ENCODE assay signal across 7 mouse cellular contexts in the genomic region with DNA sequence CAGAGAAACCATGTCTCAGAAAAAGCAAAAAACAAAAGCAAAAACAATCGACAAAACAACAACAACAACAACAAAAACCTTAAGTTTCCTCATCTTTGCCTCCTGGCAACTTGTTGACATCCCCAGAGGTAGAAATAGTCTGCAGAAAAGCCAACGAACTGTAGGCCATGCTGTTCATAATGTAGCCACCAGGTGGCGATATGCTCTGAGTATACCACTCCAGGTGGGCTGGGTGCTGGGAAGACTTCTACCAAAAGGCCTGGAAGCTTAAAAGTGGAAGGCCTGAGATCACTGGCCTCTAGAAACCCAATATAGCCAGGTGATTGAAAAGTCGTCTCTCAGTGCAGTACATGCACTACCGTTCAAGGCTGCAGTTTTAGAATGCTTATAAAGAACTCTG. TPM values are rescaled to one million over a fixed set of nuclear protein-coding genes. Genes with fewer than 3 reads are reported as not detected.
DNase-seq lines count a peak whose midpoint lies in the region; ATAC-seq and TF ChIP-seq lines count a peak whose summit lies in the region.

No protein-coding gene starts in this region.

- H3K4me1 ChIP-seq in E14TG2a.4 (replicated peaks; ENCODE audit: low read depth, low read length), result peaks cover 15% of the 10 kb centered on the region

- in situ Hi-C loops in Patski (cut with MboI; ENCODE audit: low pct_unique_long_range_greater_than_20kb), result no loop called here

- ATAC-seq in Patski, result no peak

- DNase-seq in Patski (ENCODE audit: low read depth, low spot score), result peak; percentile 27
- DNase-seq in cerebellum, postnatal 14 days, result peak; percentile 81 to 88
- peak; percentile 73 to 74 for DNase-seq in gastrocnemius, postnatal 36 days
- DNase-seq in layer of hippocampus, adult 9-11 months, result peak; percentile 72
- peak; percentile 55 to 81 for DNase-seq in lung, postnatal 4 days
- DNase-seq in spleen, postnatal 10 days (ENCODE audit: low spot score in 2 of 2), result peak; percentile 71 to 85

- intact Hi-C loops in gastrocnemius, postnatal 36 days (cut with DNase I), result no loop called here

- peaks cover 8% of the 10 kb centered on the region; the same call in 1 of the 2 replicates for H3K27me3 ChIP-seq in E14TG2a.4 (ENCODE audit: insufficient read depth, low read length)
- H3K27me3 ChIP-seq in Patski, result no peaks in the 10 kb centered on the region

- TF ChIP-seq CTCF in E14TG2a.4 (conservative IDR thresholded peaks at IDR 0.05; ENCODE audit: low read length), result peak; percentile 99
- peak; percentile 95 for TF ChIP-seq CTCF in Patski (IDR thresholded peaks at IDR 0.05)

- no peaks in the 10 kb centered on the region for H3K36me3 ChIP-seq in E14TG2a.4 (ENCODE audit: insufficient read depth, low read length)

- CTCF ChIA-PET in Patski (lab: Charles Lee), result interaction anchor here (0.6 to 1.7 kb wide), 13 partner anchors 9 to 822 kb away, joined by 3 to 16 read pairs (median 3); a partner anchor contains a TSS

- POLR2A ChIA-PET in Patski (lab: Charles Lee), result interaction anchor here (0.7 to 1.0 kb wide), 3 partner anchors 28 to 151 kb away, joined by 3 to 4 read pairs (median 3); a partner anchor contains a TSS

- no peak overlapping the region for H3K4me3 ChIP-seq in E14TG2a.4 (replicated peaks; ENCODE audit: low read length)

- no peaks in the 10 kb centered on the region for H3K9me3 ChIP-seq in E14TG2a.4 (ENCODE audit: low read length)

RNA-seq across cellular contexts. Expression of a gene that starts 2.4 kb away (rescaled TPM):
- not detected for polyA plus RNA-seq in Patski (2021)
- total RNA-seq in gastrocnemius, postnatal 36 days (2021), result not detected

RNA-seq across cellular contexts. Expression of a gene that starts 11.4 kb away (rescaled TPM):
- polyA plus RNA-seq in Patski (2021), result 1.1 TPM
- total RNA-seq in gastrocnemius, postnatal 36 days (2021), result 10 to 100 TPM; 26.7 to 28.3 TPM

RNA-seq across cellular contexts. Expression of a gene that starts 28.6 kb away (rescaled TPM):
- 36.7 TPM for polyA plus RNA-seq in Patski (2021)
- total RNA-seq in gastrocnemius, postnatal 36 days (2021), result 10 to 100 TPM; 12.6 to 13.6 TPM

RNA-seq across cellular contexts. Expression of a gene that starts 29.0 kb away (rescaled TPM):
- polyA plus RNA-seq in Patski (2021), result 211 TPM
- 100 to 1,000 TPM; 116 to 124 TPM for total RNA-seq in gastrocnemius, postnatal 36 days (2021)

RNA-seq across cellular contexts. Expression of a gene that starts 39.8 kb away (rescaled TPM):
- not detected for polyA plus RNA-seq in Patski (2021)
- total RNA-seq in gastrocnemius, postnatal 36 days (2021), result under 1 TPM in 1 of 2 experiments, not detected in 1; 0.10 TPM

Comparison
In these comparisons a context has a peak if more than half of its experiments do, and no peak if none do; other contexts are left out.
1. DNase-seq: peak in every context shown above with its lines; median percentile 84 in cerebellum, postnatal 14 days; 78 in spleen, postnatal 10 days; 74 in gastrocnemius, postnatal 36 days; 72 in layer of hippocampus, adult 9-11 months; 68 in lung, postnatal 4 days; 27 in Patski.